12 mouse cellular contexts compared by ENCODE assay signal in the genomic region with DNA sequence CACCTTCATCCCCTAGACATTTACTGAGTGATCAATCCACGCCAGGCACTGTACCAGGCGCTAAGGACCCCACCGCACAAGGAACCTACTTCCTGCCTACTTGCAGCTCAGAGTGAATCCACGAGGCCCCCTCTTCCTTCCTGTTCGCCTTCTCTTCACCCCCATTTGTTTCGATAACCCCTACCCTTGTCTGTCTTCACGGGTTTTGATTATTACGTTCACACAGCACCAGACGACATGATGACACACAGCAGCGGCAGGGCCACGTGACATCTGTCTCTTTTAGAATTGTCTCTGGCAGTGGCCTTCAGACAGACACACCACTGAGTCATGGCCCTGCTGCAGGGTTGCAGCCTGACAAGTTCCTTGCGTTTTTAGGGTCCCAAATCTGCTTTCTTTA. TPM values are rescaled to one million over a fixed set of nuclear protein-coding genes. Genes with fewer than 3 reads are reported as not detected.
DNase-seq lines count a peak whose midpoint lies in the region; ATAC-seq and TF ChIP-seq lines count a peak whose summit lies in the region.
"Had no signal": no experiment of that assay in that cellular context is flagged by ENCODE, and none has a peak within 500 bp of the region (broad histone marks: within the 10 kb centered on the region; RNA-seq: fewer than 3 reads in every experiment).

No protein-coding gene starts in this region.

- peak; percentile 86 to 93 for DNase-seq in adrenal gland, adult (ENCODE audit: inconsistent age in 2 of 2, low spot score in 1 of 2)
- DNase-seq in adrenal gland, postnatal 4 days (ENCODE audit: low spot score in 2 of 2): no peak
- peak; percentile 47 for DNase-seq in 3134 (ENCODE audit: extremely low read depth, insufficient read length, low spot score)
- peak; percentile 84 for DNase-seq in adrenal gland, adult 8-10 months
- peak; percentile 38 to 55 for DNase-seq in natural killer cell, adult 2 months (ENCODE audit: low spot score in 2 of 2)
- no peak for DNase-seq in forebrain, postnatal 0 days
- no peak for DNase-seq in ovary, postnatal 36 days (ENCODE audit: low spot score)
- DNase-seq: heart, postnatal 10 days; lung, postnatal 14 days; spleen, adult 18-20 months had no signal

- peaks cover 5% of the 10 kb centered on the region; the same call in 1 of the 2 replicates for H3K4me1 ChIP-seq in forebrain, postnatal 0 days (ENCODE audit: insufficient read depth)
- peaks cover 22% of the 10 kb centered on the region for H3K4me1 ChIP-seq in hindbrain, embryonic 12.5 days

- 75% methylated on average over 12 of the region's 12 CpGs for WGBS in forebrain, postnatal 0 days
- 76% methylated on average over 12 of the region's 12 CpGs for WGBS in hindbrain, embryonic 12.5 days

- no peaks in the 10 kb centered on the region for H3K36me3 ChIP-seq in forebrain, postnatal 0 days (ENCODE audit: insufficient read depth)
- H3K36me3 ChIP-seq in hindbrain, embryonic 12.5 days: no peaks in the 10 kb centered on the region

- no peak for ATAC-seq in forebrain, postnatal 0 days
- no peak for ATAC-seq in hindbrain, embryonic 12.5 days (ENCODE audit: low FRiP score)
- ATAC-seq: intestine, embryonic 16.5 days had no signal

- H3K27ac ChIP-seq in forebrain, postnatal 0 days (ENCODE audit: low read depth, low read length): no peak overlapping the region
- H3K27ac ChIP-seq in hindbrain, embryonic 12.5 days: no peak overlapping the region

- H3K27me3 ChIP-seq in forebrain, postnatal 0 days (ENCODE audit: insufficient read depth, low read length): no peaks in the 10 kb centered on the region
- H3K27me3 ChIP-seq in hindbrain, embryonic 12.5 days: peaks cover 21% of the 10 kb centered on the region; the same call in 1 of the 2 replicates

- no peak overlapping the region for H3K4me2 ChIP-seq in forebrain, postnatal 0 days (ENCODE audit: low read depth)
- no peak overlapping the region for H3K4me2 ChIP-seq in hindbrain, embryonic 12.5 days (replicated peaks)

- H3K4me3 ChIP-seq in forebrain, postnatal 0 days (ENCODE audit: low read depth, low read length): no peak overlapping the region
- H3K4me3 ChIP-seq in hindbrain, embryonic 12.5 days: no peak overlapping the region

- H3K9me3 ChIP-seq in forebrain, postnatal 0 days (ENCODE audit: low read length): no peaks in the 10 kb centered on the region
- H3K9me3 ChIP-seq in hindbrain, embryonic 12.5 days (replicated peaks): no peaks in the 10 kb centered on the region

- no peak overlapping the region for H3K9ac ChIP-seq in forebrain, postnatal 0 days
- H3K9ac ChIP-seq in hindbrain, embryonic 12.5 days: no peak overlapping the region

- TF ChIP-seq CTCF in forebrain, postnatal 0 days (IDR thresholded peaks at IDR 0.05; ENCODE audit: low read depth): no peak

RNA-seq across cellular contexts. Expression of gene Fam76a, which starts 21.7 kb away (rescaled TPM):
- total RNA-seq in adrenal gland, postnatal 4 days (2021): 10 to 100 TPM; 37.0 to 37.1 TPM
- 10 to 100 TPM; 30.0 to 55.3 (median 45.3) TPM for total RNA-seq in adrenal gland, adult 8-10 months (2022)
- total RNA-seq in forebrain, postnatal 0 days (2014; rRNA removed): 27.9 and 29.8 TPM in 2 replicates
- 28.0 and 41.0 TPM in 2 replicates for polyA plus RNA-seq in forebrain, postnatal 0 days (2015; fragmentation: Nextera tagmentation; extraction: Ambion mirVana)
- 29.6 and 33.8 TPM in 2 replicates for polyA plus RNA-seq in hindbrain, embryonic 12.5 days (2016; fragmentation: Nextera tagmentation; extraction: Ambion mirVana)

RNA-seq across cellular contexts. Expression of gene Fgr, which starts 29.8 kb away (rescaled TPM):
- 1 to 10 TPM; 1.2 to 1.5 TPM for total RNA-seq in adrenal gland, postnatal 4 days (2021)
- total RNA-seq in adrenal gland, adult 8-10 months (2022): under 1 TPM; 0.42 to 0.92 (median 0.64) TPM
- not detected in 2 replicates for total RNA-seq in forebrain, postnatal 0 days (2014; rRNA removed)
- polyA plus RNA-seq in forebrain, postnatal 0 days (2015; fragmentation: Nextera tagmentation; extraction: Ambion mirVana): 0.06 TPM in 2 replicates
- polyA plus RNA-seq in hindbrain, embryonic 12.5 days (2016; fragmentation: Nextera tagmentation; extraction: Ambion mirVana): 0.08 TPM in 1 of 2 replicates, not detected in the other

RNA-seq across cellular contexts. Expression of gene Stx12, which starts 59.8 kb away (rescaled TPM):
- total RNA-seq in adrenal gland, postnatal 4 days (2021): 10 to 100 TPM; 54.8 to 58.3 TPM
- total RNA-seq in adrenal gland, adult 8-10 months (2022): 10 to 100 TPM; 57.9 to 65.2 (median 60.1) TPM
- 168 and 180 TPM in 2 replicates for total RNA-seq in forebrain, postnatal 0 days (2014; rRNA removed)
- 163 and 170 TPM in 2 replicates for polyA plus RNA-seq in forebrain, postnatal 0 days (2015; fragmentation: Nextera tagmentation; extraction: Ambion mirVana)
- 100 and 104 TPM in 2 replicates for polyA plus RNA-seq in hindbrain, embryonic 12.5 days (2016; fragmentation: Nextera tagmentation; extraction: Ambion mirVana)

Comparison
In these comparisons a context has a peak if more than half of its experiments do, and no peak if none do; other contexts are left out.
1. DNase-seq: peak in adrenal gland, adult (2 of 2), 3134 (single experiment), adrenal gland, adult 8-10 months (single experiment) and natural killer cell, adult 2 months (2 of 2); none in adrenal gland, postnatal 4 days (0 of 2), forebrain, postnatal 0 days (single experiment) and ovary, postnatal 36 days (single experiment).